Comparison of ENCODE assay signal across 29 mouse cellular contexts in genomic region chr10:20000408-20000770, GRCm38 (mm10).
DNase-seq lines count a peak whose midpoint lies in the region; ATAC-seq and TF ChIP-seq lines count a peak whose summit lies in the region.
"Had no signal": no experiment of that assay in that cellular context is flagged by ENCODE, and none has a peak within 500 bp of the region (broad histone marks: within the 10 kb centered on the region; RNA-seq: fewer than 3 reads in every experiment).

No protein-coding gene starts in this region.

- H3K27ac ChIP-seq in spleen, adult 2 months (ENCODE audit: insufficient read depth, low read length) = peak overlapping the region; percentile 69
- H3K27ac ChIP-seq: embryonic facial prominence, embryonic 13.5 days; gastrocnemius, adult 2 months; heart, embryonic 10.5 days; hindbrain, embryonic 12.5 days; hindbrain, postnatal 0 days; limb, embryonic 10.5 days; limb, embryonic 15.5 days; liver, embryonic 13.5 days; midbrain, embryonic 10.5 days had no signal

- ATAC-seq in CD4-positive, CD25-positive, alpha-beta regulatory T cell, adult 4 months = peak; percentile 80
- peak; percentile 77 for ATAC-seq in inflammation-experienced regulatory T-cells, adult 6 months
- no peak for ATAC-seq in megakaryocyte, adult 5-6 weeks (ENCODE audit: poor library complexity, severe bottlenecking)
- ATAC-seq: forebrain, embryonic 16.5 days; hindbrain, postnatal 0 days; intestine, postnatal 0 days had no signal

- H3K36me3 ChIP-seq in spleen, adult 2 months (ENCODE audit: control insufficient read depth, insufficient read depth, low read length) = no peaks in the 10 kb centered on the region
- H3K36me3 ChIP-seq: embryonic facial prominence, embryonic 13.5 days; heart, embryonic 10.5 days; hindbrain, embryonic 12.5 days; limb, embryonic 10.5 days; limb, embryonic 15.5 days; liver, embryonic 13.5 days; midbrain, embryonic 10.5 days had no signal

- intact Hi-C loops in gastrocnemius, postnatal 14 days (cut with DNase I; ENCODE audit: low total_unique reads) = no loop called here

- H3K27me3 ChIP-seq in spleen, adult 2 months (ENCODE audit: control insufficient read depth, insufficient read depth, low read length) = no peaks in the 10 kb centered on the region
- H3K27me3 ChIP-seq: embryonic facial prominence, embryonic 13.5 days; limb, embryonic 15.5 days; liver, embryonic 13.5 days had no signal

- TF ChIP-seq CTCF in spleen, adult 2 months (IDR thresholded peaks at IDR 0.05; ENCODE audit: extremely low read depth, insufficient read depth, insufficient read length, insufficient replicate concordance) = no peak

- peaks cover 38% of the 10 kb centered on the region for H3K4me1 ChIP-seq in spleen, adult 2 months (ENCODE audit: control insufficient read depth, insufficient read depth, insufficient read length)

- peak; percentile 33 to 57 for DNase-seq in spleen, adult 2 months (ENCODE audit: low read depth in 1 of 2, low spot score in 2 of 2)
- DNase-seq in spleen, adult 12 weeks (ENCODE audit: low spot score) = no peak
- no peak for DNase-seq in heart, adult 8-10 months (ENCODE audit: low spot score)
- DNase-seq in gastrocnemius, postnatal 14 days = no peak
- DNase-seq: adrenal gland, postnatal 10 days; cerebellum, adult 11-12 months; cerebellum, postnatal 10 days; gastrocnemius, adult 2 months; heart, postnatal 36 days; kidney, adult 9 months; kidney, postnatal 10 days; layer of hippocampus, adult 9-11 months; liver, embryonic 13.5 days; lung, adult 2 months; lung, postnatal 14 days; retina, postnatal 1 day; right cerebral cortex, postnatal 14 days had no signal

- 55% methylated on average over 8 of the region's 8 CpGs for WGBS in spleen, adult 2 months

- H3K4me3 ChIP-seq in spleen, adult 2 months (ENCODE audit: extremely low read depth, insufficient read depth, insufficient read length) = no peak overlapping the region
- H3K4me3 ChIP-seq: embryonic facial prominence, embryonic 13.5 days; gastrocnemius, adult 2 months; heart, embryonic 10.5 days; hindbrain, embryonic 12.5 days; limb, embryonic 10.5 days; limb, embryonic 15.5 days; liver, embryonic 13.5 days; midbrain, embryonic 10.5 days had no signal

- TF ChIP-seq POLR2A in spleen, adult 2 months (IDR thresholded peaks at IDR 0.05; ENCODE audit: low read depth, low read length) = no peak

Comparison
In these comparisons a context has a peak if more than half of its experiments do, and no peak if none do; other contexts are left out.
1. DNase-seq: peak in spleen, adult 2 months (2 of 2); none in spleen, adult 12 weeks (single experiment), heart, adult 8-10 months (single experiment) and gastrocnemius, postnatal 14 days (single experiment).